Mouse (Mus musculus) urinary bladder, postnatal 36 days (tissue): ENCODE data around the gene Kif5c.

Experiments used
- DNase-seq, 2 experiments: peaks; one replicate each; pipeline ENCODE4 v3.0.0; 2022; ENCODE audit warnings: low spot score in 2 of 2, mixed read lengths in 1 of 2

Kif5c gene

DNA sequence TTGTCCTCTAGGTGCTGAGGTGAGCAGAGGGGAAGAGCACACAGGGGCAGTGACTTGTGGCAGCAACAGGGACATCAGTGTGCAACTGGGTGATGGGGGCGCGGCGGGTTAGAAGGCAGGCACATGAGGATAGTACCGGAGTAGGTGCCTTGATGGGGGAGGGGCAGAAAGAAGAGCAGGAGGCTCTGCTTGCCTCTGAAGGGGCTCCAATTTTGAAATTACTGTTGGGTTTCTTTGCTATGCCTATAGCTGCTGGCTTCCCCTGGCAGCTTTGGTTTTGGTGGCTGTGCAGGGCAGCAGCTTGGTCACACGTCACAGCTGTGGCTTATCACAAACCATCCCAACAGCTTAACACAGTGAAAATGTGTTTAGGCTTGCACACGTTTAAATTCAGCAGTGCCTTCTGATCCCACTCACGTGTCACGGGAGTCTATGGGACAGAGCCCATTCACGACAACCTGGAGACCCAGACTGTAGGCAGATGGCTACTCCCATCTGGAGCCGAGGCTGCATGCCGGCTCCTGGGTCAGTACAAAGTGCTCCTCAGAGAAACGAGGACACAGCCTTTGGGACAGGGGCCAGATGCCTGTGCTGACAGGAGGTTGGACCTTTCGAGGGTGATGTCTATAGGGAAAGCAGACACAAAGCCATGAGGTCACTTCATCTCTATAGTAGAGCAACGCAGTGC lies 126.1 kb downstream of the Kif5c start:
- no peak for DNase-seq

DNA sequence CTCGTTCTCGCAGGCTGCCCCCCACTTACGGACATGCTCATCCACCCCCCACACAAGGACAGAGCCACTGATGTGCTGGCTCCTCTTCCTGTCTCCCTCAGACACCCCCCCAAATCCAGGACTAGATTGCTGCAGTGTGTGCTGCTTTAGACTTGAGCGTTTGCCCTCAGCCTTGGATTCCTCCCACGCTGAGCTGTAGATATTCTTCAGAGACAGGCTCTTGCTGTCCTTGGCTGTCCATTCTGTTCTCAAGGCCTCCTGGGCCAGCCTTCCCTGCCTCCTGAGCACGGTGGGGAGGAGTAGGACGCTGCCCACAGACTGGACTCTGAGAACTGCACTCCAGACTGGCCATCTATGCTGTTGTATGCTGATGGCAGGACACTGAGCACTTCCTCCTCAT lies 127.8 kb downstream of the Kif5c start:
- no peak for DNase-seq

DNA sequence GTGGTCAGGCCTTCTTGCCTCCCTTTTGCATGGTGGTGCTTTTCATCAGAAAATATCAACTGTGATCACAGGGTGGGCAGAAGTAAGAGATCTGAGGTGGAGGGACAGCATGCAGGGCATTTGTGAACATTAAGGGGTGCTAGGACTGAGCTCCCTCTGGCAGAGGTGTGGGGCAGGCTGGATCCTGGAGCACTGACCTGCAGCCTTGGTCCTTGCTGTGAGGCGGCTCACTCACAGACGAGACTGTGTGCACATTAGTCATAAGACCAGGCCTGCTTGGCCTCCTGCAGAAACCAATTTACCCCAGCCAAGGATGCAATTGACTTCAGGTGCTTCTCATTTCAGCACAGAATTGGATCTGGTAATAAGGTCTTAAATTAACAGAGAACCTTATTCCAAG lies 128.6 kb downstream of the Kif5c start:
- DNase-seq: no peak

DNA sequence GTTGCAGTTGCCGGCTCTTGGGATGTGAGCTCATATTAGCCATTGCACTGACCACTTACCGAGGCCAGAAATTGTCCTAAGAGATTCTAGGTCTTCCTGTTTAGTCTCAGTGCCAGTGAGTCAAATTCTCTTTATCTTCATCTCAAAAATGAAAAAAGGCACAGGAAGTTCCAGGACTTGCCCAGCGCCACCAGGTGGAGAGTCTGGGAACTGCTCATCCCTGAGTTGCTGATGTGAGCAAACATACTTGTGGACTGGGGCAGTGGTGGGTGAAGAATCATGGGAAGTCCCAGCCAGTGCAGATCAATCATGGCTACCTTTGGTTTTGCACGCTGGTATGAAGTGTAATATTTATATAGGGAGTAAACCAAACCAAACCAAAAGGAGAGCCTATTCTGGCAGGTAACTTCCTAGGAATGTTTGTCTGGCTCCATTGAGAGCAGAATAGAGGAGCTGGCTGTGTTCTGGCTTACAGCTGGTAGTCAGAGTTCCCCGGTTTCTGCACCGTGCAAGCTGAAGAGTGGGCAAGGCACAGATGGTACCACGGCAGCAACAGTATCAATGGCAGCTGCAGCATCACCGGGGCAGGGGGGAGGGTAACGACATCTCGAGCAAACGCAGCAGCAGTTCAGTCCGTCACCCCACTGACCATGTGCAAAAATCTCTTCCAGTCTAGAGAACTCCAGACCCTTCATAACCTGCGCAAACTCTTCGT lies 129.7 kb downstream of the Kif5c start:
- DNase-seq: no peak

DNA sequence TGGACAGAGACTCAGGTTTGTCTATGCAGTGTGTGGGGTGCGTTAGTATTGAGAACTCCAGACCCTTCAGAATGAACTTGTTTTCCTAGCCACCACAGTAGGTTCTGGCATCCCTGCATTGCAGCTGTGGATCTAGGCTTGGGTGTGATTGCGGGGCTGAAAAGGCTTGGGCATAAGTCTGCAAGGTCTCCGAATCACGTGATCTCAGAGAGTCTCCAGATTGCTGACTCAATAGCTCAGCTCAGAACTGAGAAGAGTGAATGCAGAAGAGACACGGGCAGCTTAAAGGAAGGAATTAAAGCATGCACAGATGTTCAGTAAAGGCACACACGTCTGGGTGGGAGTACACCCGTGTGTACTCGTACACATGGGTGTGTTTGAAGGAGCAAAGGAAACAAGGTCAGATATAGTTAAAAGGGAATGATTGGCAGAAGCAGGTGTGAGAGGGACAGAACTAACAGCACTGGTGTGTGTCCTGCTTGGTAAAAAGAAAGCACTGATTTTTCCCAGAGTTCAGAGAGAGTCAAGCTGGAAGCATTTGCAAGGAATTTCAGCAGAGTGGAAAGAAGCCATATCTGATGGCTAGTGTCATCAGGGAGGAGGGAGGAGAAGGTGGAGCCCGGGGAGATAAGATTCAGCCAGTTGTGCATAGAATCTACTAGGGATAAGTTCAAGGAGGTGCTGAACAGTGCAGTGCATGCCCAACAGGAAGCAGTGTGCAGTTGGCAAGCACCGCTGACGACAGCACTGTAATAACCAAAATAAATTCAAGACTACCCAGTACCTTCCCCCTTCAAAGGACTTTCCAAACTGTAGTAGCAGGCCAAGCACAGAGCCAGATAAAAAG lies 130.9 kb downstream of the Kif5c start:
- no peak for DNase-seq

DNA sequence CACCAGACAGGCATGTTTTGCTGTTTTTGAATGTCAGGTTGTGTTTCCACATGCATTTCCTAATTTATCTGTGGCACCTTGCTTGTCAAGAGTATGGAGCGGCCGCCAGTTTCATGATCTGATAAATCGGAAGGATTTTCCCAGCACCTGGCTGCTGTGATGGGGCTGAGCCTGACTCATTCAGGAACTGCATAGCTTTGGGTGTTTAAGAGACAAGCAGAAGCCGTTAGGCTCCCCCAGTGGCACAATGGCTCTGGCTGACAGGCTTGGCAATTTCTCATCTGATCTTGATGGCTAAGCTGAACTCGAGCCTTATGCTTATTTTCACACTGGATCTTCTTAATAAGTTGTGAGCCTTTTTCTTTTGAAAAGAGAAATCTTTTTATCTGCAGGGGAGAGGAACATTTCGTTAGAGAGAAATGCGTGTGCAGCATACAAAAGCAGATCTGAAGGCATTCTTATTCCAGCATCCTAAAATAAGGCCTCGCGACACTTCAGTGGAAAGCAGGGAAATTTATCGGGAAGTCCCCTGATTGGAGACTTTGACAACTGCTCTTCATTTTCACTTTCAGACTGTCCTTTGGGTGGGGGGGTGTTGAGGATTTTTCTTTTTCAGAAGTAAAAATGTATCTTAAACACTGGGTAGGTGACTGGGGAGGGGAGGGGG lies 132.6 kb downstream of the Kif5c start:
- DNase-seq: no peak

DNA sequence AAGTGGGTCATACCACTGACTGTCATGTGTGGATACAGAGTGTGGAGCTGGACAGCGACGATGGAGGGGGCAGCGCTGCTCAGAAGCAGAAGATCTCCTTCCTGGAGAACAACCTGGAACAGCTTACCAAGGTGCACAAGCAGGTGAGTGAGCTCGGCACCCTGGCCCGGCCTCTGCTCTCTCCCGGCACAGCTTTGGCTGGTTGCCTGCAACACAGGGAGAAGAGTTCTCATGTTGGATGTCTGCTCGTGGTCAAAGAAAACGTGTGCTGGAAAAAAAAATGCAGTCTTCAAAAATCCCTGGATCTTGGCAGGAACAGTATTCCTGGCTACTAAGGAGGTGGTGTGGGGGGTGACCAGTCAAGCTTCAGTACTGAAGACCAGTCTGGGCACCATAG lies 133.1 kb downstream of the Kif5c start:
- no peak for DNase-seq

DNA sequence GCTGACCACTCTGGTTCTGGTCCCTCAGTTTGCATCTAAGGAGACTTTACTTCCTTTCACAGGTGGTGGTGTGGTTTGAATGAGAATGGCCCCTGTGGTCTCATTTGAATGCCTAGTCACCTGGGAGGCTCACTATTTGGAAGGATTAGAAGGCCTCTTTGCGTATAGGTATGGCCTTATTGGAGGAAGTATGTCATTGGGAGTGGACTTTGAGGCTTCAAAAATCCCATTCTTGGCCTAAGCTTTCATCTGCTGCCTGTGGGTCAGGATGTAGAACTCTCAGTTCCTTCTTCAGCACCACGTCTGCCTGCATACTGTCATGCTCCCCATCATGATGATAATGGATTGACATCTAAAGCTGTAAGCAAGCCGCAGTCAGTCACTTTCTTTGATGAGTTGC lies 134.0 kb downstream of the Kif5c start:
- DNase-seq: no peak

DNA sequence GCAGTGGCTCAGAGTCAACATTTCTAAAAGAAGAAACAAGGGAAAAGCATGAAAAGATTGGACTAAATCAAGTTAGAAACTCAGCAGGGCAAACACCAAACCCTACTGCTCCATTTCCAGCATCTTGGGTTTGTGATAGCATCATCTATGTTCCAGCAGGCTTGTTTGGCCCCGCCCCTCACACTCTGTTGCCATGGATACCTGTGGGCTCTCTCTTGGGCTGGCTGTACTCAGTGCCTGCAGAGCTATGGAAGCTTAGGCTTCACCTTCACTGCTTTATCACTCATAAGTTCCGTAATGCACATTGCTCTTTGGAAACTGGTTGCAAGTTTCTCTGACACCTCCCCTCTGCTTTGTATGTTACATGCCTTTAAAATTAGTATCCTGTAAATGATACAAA lies 136.0 kb downstream of the Kif5c start:
- DNase-seq: no peak

DNA sequence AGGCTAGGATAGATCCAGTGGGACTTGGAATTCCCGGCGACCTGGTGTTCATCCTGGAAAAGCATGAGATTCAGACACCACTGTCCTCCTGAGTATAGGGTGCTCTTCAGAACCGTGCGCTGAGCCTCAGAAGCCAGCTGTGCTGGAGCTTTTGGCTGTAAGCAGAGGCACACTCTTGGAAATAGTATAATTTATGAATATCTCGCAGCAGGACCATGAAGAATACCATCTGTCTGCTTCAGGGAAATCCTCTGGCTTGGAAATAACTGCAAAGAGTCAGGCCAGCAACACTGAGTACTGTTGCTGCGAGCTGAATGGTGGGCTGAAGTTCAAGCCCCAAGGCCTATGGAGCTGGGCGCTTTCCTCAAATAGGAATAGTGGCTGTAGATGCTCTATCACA lies 138.5 kb downstream of the Kif5c start:
- DNase-seq: no peak

DNA sequence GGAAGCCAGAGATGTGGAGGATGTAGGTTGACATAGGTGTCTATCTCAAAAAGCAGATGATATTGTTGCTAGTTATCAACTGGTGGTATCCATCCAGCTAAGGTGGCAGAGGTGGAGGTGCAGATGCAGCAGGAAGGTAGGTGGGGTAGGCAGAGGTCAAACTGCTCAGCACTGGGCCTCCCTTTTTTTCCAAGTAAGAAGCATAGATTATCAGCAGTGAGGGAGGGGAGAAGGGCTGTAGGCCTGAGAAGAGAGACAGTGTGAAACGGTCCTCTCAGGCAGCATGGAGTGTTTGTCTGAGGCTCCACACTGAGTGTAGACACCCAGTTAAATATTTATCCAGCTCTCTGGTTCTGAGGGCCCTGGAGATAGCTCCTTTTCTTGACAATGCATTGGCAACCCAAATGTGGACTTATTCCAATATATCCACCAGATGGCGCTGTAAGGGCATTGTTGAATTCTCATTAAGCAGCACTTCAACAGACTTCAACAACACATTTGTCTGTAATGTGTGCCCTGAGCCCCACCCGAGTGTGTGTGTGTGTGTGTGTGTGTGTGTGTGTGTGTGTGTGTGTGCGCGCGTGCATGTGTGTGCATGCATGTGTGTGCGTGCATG lies 145.3 kb downstream of the Kif5c start:
- no peak for DNase-seq

DNA sequence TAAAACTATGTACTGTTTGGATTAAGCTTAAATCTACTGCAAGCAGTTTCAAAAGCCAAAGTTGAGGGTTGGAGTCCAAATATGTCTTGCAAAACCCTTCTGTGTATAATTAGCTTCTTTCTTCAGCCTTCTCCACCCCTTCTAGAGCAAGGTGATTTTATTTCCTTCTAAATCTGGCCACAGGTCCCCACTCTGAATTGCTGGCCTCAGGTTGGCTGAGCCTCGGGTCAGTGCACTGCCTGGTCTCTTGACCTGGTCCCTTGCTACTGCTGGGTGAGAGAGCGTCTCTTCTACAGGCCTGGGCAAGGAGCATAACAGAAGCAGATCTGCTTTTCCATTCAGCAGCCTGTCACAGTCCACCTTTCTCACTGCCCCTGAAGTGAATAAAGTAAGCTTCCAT lies 149.8 kb downstream of the Kif5c start:
- DNase-seq: no peak

DNA sequence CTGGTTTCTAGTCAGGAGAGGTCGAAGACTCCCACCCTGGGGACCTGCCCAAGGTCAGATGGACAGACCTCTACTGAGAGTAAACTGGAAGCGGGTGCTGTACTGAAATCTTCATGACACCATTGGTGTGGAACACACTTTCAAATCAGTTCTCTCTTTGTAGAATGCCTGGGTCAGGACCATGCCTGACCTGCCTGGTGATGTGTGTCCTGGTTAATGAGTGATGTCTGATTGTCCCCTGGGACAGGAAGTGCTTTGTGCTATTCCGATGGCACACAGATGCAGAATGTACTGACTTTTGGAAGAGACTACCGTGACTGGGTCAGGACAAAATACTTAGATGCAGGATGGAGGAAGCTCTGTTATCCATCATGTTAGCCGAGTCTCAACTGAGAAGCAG lies 151.3 kb downstream of the Kif5c start:
- DNase-seq: no peak

DNA sequence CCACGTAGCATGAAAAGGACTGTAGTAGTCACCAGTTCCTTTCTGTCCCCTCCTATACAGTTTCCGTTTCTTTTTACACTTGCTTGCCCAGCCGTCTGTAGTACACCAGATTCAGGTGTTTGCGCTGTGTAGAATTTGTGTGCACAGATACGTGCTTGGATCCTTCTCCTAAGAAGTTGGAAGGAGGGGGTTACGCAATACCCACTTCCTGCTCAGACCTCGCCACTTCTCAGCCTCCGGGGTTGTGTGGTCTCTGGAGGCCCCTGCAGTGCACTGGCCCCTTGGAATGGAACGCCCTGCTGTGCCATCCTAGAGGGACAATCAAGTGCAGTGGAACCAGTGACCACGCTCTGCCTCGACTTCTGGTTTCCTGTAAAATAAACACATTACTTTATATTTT lies 152.1 kb downstream of the Kif5c start:
- DNase-seq: no peak

DNA sequence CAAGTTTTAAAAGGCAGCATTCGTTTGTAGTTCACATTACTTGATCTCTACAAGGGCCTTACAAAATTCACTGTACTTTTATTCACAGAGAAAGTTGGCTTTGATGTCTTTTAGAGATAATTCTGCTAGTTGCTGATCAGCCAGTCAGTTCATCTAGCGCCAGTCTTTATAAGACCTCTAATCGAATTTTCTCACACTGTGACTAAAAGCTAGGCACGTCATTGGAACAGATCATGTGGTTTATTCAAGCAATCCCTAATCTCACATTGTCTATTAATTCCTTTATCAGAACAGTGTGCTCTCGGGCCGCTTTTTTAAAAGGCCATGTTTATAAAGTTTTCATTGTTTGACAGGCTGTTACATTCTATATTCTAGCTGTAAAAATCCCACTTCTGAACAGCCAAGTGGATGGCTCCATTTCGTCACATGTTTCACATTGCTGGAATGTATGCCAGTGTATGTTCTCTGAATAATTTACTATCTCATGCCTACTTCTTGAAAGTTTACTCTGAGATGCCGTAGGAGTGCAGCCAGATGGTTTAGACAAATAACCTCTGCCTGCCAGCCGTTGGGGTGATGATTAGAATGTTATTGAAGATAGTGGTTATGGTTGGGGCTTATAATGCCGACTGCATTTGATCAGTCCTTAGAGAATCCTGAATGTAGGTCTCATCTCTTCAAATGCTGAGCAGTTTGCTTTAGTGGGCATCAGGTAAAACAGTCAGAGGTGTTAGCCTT lies 154.3 kb downstream of the Kif5c start:
- DNase-seq: no peak

DNA sequence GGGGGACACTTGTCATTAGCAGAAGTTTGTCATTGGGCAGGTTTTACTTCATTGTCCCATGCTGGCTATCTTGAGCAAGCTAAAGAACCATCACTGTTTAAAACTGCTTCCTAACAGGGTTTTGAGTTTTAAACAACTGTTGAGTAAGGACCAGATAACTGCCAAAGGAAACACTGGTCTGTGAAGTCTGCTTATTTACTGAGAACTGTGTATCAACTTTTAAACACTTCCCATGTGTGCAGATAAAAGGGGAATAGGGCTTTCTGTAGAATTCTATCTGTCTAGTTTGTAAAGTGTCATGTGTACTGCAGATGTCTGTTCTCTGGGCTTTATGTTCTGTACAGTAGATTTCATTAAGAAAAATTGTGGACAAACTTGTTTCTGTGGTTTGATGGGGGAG lies 155.1 kb downstream of the Kif5c start:
- DNase-seq: no peak

DNA sequence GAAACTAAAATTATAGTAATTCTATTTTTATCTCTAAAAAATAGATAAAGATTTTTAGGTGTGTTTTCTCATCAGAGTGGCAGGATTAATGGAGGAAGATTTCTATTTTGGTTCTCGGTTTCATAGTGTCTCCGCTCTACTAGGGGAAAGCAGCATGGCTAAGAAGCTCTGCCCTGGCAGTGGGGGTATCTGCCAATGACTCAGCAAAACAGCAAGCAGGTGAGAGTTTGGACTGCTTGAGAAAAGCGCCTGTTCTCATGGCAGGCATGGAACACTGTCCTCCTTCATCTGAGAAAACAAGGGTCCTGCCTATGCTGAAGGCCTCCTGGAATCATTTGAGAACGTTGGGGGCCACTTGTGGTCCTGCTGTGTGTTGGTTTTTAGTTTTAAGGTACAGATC lies 156.1 kb downstream of the Kif5c start:
- no peak for DNase-seq

DNA sequence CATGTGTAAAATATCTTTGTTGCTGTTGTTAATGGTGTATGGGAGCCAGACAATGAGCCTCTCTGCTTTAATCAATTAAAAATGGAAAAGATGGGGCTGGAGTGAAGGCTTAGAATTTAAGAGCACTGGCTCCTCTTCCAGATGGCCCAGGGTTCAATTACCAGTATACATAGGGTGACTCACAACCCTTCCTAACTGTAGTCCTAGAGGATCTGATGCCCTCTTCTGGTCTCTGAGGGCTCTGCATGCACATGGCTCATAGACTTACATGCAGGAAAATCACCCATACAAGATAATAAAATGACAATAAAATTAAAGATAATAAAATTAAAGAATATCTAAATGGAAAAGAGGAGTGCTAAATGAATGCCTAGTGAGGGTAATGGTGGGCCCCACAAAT lies 156.6 kb downstream of the Kif5c start:
- DNase-seq: no peak

DNA sequence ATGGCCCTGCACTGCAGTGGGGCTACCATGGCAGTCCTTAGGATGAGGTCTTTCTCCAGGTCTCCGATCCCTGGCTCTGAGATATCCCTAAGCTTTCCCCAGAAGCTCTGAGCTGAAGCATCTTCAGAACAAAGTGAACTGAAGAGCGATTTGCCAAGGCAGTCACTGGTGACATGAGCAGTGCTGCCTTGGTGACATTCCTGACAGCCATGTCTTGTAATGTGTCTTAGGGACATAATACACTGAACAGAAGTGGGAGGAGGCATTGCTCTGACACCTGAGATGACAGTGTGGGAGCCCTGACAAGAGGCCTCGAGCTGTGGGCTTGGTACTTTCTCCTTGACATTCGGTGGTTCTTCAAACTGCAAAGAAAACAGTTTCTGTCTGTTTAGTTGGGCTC lies 157.3 kb downstream of the Kif5c start:
- DNase-seq: no peak

DNA sequence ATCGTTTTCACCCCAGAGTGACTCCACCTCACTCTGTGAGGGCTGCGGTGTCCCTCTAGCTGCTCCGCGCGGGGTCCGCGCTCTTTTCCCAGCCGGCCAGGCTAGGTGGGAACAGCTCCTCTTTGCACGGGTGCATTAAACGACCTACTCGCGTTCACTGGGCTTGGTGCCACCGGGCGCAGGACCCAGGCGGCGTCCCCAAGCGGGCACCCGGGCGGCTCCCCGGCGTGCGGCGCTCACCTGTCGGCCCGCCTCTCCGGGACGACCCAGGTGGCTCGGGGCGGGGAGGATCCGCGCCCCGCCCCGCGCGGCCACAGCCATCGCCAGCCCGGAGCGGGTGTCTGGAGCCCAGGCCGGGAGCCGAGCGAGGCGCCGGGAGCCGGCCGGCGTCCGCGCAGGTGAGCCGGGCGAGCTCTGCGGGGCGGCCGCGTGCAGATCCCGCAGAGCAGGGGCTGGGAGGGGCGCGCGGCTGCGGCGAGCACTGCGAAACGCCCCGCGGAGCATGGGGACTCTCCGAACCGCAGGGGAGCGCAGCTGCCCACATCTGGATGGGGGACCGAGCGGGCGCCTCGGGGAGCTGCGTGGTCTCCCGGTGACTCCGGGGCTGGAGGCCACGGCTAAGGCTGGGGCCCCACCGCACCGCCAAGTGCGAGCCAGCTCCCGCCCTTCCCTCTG lies 168.4 kb downstream of the Kif5c start, which contains the start of gene Lypd6b:
TSS of gene Lypd6b (plus strand) at position 313 of the 675 bp plus-strand sequence.
- peak; percentile 40 to 50 for DNase-seq
